Mouse (Mus musculus): ENCODE data around the gene Rxfp2.

Gene Rxfp2

DNA sequence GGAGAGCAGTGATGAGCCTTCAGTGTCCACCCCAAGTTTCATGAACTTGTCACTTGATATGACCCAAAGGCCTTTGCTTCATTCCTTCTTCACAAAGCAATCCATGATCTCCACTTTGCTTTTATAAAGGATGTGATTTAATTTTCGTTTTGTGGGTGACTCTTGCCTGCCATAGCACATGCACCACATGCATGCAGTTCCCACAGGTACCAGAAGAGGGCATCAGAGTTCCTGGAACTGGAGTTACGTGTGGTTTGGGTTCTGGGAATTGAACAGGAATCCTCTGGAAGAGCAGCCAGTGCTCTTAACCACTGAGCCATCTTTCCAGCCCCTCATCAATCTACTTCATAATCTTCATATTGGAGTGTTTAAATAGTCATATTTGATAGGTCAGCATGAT lies 26.1 kb downstream of the Rxfp2 start:
- no peak for DNase-seq (ENCODE audit: low spot score)

DNA sequence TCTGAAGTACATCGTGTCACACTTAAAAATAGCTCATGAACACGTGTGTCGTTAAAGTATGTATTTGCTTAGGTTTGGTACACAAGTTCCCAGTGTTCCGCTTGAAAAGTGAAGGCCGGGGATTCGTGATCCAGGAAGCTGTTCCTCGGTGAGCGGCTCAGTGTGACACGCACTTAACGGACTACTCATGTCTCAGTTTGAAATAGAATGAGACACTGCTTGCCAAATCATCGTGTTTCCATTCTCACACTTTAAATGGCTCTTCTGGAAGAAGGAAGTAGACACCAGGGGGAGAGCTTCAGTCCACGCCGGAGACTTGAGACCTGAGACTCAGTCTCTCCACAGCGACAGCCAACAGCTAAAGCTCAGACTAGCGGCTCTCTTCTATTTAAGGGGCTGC lies 28.0 kb downstream of the Rxfp2 start:
- no peak for DNase-seq (ENCODE audit: low spot score)

DNA sequence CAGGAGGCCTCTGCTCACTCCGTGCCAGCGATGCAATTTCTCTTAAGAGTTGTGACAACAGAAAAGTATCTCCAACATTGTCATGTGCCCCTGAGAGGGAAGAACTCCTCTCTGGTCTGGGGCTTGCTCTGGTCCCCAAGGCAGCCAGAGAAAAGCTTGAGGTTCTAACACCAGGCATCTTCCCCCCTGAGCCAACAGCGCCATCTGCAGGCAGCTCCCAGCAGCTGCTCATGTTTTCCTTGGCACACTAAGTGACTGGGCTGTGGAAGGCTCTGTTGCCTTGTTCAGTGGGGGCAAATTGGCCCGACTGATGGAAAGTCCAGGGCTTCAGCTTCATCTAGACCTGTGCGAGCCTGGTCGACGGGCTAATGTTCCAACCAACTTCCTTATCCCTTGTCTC lies 31.5 kb downstream of the Rxfp2 start:
- DNase-seq (ENCODE audit: low spot score) = no peak

DNA sequence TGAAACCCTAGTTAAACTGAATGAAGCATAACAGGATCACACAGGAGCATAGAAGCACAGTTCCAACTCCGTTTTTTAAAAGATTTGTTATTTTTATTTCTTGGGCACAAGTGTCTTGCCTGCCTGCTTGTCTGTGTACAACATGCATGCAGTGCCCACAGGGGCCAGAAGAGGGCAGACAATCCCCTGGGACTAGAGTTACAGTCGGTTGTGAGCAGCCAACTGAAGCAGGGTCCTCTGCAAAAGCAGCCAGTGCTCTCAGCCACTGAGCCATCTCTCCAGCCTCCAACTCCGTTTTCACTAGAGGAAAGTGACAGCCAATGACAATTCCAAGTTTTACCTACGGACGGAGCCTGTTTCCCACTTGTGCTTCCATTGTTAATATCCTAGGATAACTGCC lies 33.4 kb downstream of the Rxfp2 start:
- no peak for DNase-seq (ENCODE audit: low spot score)

DNA sequence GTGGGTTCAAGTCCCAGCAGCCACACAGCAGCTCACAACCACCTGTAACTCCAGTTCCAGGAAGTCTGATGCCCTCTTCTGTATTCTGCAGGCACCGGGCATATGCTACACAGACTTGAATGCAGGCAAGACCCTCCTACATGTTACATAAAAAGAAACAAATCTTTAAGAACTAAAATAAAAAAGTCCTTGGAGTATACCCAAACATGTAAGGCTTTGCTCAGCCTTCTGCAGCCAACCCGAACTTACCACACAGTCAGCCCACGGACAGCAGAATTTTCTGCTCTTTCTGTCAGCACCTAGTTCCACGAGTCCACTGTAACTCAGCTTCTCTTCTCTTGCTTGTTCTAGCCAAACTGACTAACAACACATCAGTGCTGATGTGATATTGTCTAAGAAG lies 34.8 kb downstream of the Rxfp2 start:
- no peak for DNase-seq (ENCODE audit: low spot score)

DNA sequence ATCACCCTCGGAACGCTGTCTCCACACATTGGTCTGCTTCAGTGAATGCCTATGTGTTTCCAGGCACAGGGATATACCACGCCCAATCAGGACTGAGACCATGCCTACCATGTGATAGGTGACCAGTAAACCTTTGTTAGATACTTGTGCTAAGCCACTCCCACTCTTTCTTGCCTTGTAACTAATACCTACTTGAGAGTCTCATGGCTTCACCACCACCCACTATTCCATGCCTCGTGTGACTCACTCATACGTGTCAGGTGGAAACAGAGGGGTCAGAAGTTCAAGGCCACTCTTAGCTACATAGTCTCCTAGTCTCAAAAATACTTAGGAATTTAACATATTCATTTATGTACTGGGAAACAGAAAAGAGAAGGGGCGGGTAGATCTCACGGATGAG lies 35.5 kb downstream of the Rxfp2 start:
- no peak for DNase-seq (ENCODE audit: low spot score)

DNA sequence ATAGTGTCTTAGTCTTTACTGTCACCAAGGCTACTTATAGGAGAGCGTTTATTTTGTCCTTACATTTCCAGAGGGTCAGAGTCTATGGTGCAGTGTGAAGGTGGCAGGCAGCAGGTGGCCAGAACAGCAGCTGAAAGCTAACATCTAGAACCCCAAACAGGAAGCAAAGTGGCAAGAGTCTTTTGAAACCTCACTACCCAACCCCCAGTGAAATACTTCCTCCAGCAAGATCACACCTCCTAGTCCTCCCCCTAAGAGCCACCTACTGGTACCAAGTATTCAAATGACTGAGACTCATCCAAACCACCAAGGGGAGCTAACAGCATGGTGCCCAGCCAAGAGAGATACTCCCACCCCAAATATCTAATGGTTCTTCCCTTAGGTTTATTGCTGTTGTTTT lies 36.8 kb downstream of the Rxfp2 start:
- DNase-seq (ENCODE audit: low spot score) = no peak

DNA sequence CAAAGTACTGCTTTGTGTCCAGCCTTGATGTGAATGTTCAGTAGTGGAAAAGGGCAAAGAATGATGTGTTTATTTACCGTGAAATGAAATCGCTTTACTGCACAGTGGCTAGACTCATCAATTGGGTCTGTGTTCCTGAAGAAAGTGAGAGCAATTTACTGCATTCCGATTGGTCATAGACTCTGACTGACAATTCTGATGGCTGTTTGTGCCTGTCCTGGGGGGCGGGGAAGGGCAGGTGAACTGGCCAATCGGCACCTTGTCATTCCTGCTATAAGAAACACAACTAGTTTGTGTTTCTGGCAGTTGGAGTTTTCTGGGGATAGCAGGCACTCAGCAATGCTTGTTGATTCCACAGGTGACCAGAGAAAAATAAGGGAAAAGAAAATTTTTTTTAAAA lies 37.6 kb downstream of the Rxfp2 start:
- no peak for DNase-seq (ENCODE audit: low spot score)

DNA sequence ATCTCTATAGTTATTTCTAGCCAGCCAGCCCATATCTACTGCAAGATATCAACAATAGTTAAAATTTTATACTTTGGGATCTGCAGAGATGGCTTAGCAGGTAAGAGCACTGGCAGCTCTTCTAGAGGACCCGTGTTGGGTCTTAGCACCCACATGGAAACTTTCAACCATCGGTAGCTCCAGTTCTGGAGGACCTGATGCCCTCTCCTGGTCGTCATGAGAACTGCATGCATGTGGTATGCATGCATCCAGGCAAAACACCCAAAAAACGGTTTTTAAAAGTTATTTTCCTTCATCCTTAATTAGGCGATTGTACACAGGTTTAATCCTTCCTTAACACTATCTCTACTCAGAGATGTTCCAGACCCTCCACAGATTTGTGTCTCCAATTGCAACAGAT lies 40.4 kb downstream of the Rxfp2 start:
- DNase-seq (ENCODE audit: low spot score) = no peak

DNA sequence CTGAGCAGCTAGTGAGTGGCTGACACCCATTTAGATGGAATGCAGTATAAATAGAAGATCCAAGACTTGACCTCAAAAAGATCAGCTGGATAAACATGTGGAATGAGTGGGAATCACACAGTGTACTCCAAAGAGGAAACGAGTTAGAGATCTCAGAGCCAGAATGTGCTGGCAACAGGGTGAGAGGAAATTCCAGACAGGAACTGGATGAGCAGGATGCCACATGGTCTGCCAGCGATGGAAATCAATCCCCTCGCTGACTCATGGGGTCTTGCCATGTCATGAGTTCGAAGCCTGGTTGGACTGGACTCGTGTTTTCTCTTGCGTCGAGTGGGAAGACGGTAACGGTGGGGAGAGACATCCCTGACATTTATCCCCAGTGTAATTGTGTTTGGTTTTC lies 41.0 kb downstream of the Rxfp2 start:
- DNase-seq (ENCODE audit: low spot score) = no peak

DNA sequence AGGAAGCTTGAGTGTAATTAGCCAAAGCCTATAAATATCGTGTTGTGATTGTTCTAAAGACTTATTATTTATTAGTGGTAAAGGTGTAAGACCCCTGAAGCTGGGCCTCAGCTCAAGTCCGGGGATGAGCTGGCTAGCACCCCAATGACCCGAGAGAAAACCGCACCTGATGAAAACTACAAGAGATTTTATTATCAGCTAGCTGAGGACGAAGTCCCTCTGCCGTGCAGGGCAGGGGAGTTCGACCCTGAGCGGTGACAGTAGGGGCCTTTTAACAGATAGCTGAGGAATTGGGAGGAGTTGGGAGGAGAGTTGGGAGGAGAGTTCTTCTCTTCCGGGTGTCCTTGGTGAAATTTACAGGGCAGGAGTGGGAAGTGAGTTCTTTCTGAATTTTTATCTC lies 42.6 kb downstream of the Rxfp2 start:
- no peak for DNase-seq (ENCODE audit: low spot score)

DNA sequence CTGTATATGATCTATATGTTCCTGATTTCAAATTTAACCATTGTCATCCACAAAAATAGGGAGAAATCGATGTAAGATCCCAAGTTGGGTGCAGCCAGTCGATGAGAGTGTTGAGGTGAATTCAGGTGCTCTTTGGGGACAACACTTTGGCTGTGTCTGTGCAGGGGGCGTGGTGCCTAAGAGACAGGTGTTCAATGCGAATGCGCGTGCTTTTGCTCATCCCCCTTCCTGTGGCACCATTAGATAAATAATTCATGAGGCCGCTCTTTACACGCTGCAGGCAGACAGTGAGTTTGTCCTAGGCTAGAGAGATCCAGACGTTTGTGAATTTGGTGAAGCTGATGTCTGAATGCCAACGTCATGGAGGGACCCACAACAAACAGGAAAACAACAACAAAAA lies 45.8 kb downstream of the Rxfp2 start:
- DNase-seq (ENCODE audit: low spot score) = no peak

DNA sequence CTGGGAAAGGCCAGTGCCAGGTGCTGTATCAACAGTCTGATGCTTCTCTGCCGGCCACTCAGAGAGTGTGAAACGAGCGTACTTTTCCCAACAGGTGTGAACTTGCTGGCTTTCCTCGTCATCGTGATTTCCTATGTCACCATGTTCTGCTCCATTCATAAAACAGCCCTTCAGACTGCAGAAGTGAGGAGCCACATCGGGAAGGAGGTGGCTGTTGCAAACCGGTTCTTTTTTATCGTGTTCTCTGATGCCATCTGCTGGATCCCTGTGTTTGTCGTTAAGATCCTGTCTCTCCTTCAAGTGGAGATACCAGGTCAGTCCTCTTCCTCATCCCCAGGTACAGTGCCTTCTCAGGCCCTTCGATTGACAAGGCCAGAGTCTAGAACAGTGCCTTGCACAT lies 51.6 kb downstream of the Rxfp2 start:
- no peak for DNase-seq (ENCODE audit: low spot score)

DNA sequence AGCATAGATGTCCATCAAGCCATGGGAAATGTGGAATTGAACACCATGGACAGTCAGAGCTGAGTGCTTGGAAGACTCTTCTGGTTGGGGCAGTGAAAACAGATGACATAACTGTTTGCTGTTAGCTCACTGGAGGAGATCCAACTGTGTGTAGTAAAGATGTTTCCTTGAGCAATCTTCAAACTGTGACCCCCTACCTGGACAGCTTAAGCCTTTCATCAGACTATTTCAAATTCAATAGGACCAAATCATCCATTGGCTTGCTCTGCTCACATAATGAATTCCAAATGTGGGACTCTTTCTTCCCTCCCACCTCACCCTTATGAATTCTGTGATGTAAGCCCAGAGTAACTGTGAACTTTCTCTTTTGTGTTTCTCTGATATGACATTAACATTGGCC lies 53.3 kb downstream of the Rxfp2 start:
- no peak for DNase-seq (ENCODE audit: low spot score)

DNA sequence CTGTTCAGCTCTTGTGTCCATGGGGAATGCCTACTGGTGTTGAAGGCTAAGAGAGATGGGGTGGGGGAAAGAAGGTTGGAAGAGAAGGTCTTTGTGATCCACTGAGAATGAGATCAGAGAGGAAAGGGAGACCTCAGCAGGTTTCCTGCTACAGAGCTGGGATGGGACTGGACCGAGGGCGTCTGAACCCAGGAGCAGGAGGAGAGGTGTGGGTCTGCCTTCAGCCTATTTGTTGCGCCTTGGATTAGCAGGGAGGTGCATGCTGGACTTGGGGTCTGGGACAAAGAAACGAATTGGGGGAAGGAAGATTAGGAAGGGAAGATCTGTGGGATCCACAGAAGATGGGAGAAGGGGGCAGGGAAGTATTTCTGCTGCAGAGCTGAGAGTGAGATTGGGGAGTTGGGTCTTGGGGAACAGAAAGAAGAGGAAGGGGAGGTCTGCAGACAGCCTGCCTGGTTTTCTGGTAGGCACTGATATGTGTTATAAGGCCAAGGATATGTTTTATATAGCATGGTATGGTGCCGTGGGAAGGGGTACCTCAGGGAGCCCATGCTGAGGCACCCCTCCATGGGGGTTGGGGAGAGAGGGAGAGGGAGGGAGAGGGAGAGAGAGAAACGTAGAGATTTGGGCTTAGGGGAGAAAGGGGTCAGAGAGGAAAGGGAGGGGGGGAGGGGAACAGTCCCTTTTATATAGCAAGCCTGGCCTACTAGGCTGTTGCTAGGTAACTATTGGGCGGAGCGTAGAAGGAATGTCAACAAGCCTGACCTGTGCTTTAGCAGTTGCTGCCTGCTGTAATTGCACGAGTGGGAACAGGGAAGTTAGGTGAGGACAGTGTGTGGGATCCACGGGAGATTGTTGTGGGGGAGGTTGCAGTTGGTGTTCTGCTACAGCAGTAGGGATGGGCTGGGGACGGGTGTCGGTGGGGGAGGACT lies 61.7 kb downstream of the Rxfp2 start:
- DNase-seq (ENCODE audit: low spot score) = no peak

DNA sequence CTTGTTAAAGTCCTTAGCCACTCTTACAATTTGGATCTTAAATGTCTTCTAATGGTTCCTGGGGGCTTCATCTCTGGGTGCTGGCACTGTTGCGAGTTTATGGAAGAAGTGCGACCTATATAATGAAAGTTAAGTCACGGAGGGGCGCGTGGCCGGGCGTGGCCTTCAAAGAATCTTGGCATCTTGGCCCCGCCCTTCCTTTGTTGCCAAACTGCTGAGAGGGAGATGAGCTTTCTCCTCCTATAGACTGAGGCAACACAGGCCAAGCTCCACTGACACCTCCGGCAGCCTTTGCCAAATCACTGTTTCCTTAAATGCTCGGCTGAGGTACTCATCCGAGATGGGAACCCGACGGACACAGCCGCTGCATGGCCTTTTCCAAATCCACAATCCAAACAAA lies 64.2 kb downstream of the Rxfp2 start:
- DNase-seq (ENCODE audit: low spot score) = no peak

DNA sequence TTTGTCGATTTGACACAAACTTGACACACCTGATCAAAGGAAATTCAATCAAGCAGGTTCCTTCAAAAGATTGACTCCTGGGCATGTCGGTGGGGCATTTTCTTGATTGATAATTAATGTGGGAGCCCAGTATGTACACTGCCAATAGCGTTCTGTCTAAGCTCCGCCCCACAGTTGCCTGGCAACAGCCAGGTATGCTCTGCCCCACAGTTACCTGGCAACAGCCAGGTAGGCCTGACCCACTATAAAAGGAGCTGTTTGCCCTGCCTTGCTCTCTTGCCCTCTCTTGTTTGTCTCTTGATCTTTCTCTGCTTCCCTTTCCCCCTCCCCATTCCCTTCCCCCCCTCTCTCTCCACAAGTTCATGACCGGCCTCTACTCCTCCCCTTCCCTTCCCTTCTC lies 64.7 kb downstream of the Rxfp2 start:
- no peak for DNase-seq (ENCODE audit: low spot score)

DNA sequence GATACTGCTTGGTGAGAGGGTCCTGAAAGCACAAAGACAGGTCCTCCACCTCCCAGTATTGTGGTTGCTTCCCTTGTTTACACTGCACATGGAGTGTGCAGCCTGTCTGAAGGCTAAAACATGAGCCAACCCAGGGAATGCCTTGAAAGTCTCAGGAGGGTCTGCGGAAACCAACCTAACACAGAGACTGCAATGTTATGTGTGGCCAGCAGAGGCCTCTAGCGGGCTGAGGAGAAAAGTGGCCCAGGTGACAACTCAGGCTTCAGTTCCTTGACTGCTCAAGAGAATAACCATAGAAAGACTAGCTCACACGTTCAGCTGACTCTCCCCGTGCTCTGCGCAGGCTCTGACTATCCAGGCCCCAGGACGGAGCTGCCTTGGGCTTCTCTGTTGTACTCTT lies 79.1 kb downstream of the Rxfp2 start:
- no peak for DNase-seq (ENCODE audit: low spot score)

DNA sequence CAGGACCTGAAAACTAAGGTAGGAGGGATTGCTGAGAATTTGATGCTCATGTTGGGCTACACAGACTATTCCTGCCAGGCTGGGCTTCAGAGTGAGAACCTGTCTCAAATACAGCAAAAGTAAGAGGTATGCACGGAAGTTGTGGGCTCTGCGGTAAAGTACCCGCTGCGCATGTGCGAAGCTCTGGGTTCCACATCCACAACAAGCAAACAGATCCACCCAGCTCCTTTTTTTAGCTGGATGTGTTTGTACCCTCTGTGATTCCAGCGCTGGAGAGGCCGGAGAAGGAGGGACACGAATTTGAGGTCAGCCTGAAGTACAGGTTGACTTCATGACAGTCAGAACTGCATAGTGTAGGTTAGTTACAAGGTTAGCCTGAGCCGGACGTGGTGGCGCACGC lies 80.3 kb downstream of the Rxfp2 start:
- no peak for DNase-seq (ENCODE audit: low spot score)

DNA sequence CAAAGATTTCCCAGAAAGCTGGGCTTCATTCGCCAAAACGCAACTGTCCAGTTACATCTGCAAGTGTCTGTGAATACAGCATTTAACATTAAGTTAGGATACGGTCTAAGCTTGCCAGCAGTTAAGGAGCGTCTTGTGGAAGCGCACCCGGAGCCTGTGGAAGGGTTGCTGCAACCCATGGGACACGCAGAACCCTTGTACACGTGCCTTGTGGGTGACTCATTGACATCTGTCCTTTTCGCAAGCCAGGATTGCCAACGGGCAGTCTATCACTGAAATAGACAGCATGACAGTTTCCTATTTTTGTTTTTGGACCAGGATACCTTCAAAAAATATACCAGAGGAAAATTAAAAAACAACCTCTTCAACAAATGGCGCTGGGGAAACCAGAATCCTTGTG lies 83.3 kb downstream of the Rxfp2 start:
- no peak for DNase-seq (ENCODE audit: low spot score)

DNA sequence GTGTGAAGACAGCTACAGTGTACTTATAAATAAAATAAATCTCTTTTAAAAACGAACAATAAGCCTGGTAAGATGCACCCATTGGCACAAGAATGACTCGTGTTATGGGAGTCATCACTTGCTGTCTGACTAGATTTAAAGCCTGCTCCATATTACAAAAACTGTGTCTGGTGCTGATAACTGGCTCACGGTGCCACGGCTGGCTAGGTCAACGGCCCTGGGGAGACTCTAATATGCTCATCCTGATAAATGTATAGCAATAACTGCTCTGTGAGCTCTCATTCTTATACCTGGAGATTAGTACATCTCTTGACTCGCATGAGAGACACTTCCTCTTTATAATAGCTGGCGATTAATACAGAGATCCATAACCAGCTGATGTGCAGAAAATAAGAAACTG lies 87.9 kb downstream of the Rxfp2 start:
- no peak for DNase-seq (ENCODE audit: low spot score)

DNA sequence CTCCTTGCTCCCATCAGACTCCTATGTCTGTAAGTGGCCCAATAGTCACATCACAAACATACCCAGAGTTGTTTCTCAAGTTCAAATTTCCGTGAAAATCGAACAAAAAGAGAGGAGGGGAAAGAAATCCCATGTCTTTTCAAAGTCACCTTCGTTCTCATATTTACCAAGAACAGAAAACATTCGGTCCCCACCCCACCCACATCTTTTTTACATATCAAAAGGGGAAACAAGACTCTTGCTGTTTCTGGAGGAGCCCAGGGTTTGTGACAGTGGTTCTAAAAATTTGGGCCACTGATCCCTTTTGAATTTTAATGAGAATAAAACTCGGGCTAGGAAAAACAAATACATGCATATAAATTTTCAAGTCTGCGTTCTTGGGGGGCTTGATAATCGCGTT lies 92.8 kb downstream of the Rxfp2 start:
- DNase-seq (ENCODE audit: low spot score) = no peak

DNA sequence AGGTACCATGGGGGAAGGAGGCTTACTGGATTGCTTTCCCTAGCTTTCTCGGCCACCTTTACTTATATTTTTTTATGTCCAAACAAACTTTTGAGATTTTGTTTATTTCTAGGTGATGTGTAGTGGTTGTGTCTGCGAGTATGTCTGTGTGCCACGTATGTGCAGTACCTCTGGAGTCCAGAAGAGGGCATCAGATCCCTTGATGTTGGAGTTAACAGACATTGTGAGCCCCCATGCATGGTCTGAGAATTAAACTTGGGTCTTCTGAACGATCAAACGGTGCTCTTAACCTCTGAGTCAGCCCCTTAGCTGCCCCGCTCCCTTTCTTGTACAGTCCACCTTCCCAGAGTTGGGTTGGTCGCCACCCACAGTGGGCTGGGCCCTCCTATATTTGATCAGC lies 95.5 kb downstream of the Rxfp2 start:
- DNase-seq (ENCODE audit: low spot score) = no peak

DNA sequence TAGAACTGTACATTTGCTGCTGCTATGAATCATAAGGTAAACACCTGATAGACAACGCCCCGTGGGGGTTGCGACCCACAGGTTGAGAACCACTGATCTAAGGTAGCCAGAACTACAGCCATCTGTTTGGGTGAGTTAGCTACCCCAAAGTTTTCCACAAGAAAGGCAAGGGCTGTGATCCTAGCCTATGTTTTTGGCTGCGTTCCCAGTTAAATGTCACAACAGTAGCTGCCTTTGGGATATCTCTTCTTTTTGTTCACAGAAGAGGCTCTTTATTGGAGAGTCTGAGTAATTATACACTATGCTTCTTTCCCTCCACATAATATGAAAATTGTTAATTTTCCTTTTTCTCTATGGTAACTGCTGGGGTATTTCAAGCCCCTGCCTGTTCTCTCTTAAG lies 96.3 kb downstream of the Rxfp2 start:
- no peak for DNase-seq (ENCODE audit: low spot score)
